Mouse (Mus musculus): ENCODE data around the gene Gvin1.
"Not testable (repeated sequence)": the region's sequence is repeated elsewhere in the genome, so short reads cannot be mapped to it uniquely, and the experiment has no call there.

The Gvin1 gene

DNA sequence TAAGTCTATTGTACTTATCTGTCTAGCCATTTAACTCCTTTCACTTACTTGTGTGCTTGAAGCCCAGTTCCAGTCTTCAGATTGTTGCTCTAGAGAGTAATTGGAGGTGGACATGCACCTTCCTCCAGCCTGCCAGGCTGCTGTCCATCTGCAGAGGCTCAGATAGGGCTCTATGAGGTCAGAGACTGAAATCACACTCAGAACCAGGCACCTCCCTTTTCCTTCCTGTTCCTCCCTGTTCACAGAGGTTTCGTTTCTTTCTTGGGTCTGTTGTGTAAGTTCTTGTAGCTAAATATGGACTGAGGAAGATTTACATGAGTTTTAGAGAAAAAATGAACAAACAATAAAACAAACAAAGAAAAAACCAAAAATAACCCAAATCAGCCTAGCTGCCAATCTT lies at the start of gene Gvin1:
TSS of gene Gvin1 (minus strand) at position 150 of the 400 bp plus-strand sequence.
- ATAC-seq (ENCODE audit: low TSS enrichment) = peak; percentile 47; the same call in 1 of the 2 replicates

- no peak for ATAC-seq (ENCODE audit: low TSS enrichment)
Observed at GRCm38 (mm10) chr7:106251844-106252517, 36.9 kb upstream of the Gvin1 start.

GRCm38 (mm10) chr7:106248922-106249321 lies 33.8 kb upstream of the Gvin1 start:
- ATAC-seq (ENCODE audit: low TSS enrichment) = peak; percentile 20; the same call in 1 of the 2 replicates

DNA sequence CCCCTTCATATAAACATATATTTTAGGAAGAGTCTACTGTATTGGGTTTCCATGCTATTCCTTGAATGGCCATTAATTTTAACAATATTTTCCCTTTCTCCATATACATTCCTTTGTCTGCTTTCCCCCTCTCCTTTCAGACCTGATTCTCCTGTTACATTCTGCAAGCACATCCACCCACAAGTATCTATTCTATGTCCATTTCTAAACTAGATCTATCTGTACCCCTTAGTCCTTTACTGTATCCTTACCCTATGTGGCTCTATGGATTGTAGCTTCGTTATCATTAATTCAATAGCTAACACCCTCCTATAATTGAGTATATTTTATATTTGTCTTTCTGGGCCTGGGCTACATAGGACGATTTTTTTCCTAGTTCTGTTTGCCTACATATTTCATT lies 33.1 kb upstream of the Gvin1 start:
- ATAC-seq (ENCODE audit: low TSS enrichment) = peak; percentile 72; the same call in 1 of the 2 replicates

- ATAC-seq (ENCODE audit: low TSS enrichment) = no peak
Observed at GRCm38 (mm10) chr7:106245601-106246000, 30.5 kb upstream of the Gvin1 start.

GRCm38 (mm10) chr7:106240484-106241275 lies 25.6 kb upstream of the Gvin1 start:
- ATAC-seq (ENCODE audit: low TSS enrichment) = not testable (repeated sequence)

GRCm38 (mm10) chr7:106237192-106237465 lies 22.0 kb upstream of the Gvin1 start:
- ATAC-seq (ENCODE audit: low TSS enrichment) = no peak

GRCm38 (mm10) chr7:106236327-106237191 lies 21.4 kb upstream of the Gvin1 start:
- ATAC-seq (ENCODE audit: low TSS enrichment) = no peak

DNA sequence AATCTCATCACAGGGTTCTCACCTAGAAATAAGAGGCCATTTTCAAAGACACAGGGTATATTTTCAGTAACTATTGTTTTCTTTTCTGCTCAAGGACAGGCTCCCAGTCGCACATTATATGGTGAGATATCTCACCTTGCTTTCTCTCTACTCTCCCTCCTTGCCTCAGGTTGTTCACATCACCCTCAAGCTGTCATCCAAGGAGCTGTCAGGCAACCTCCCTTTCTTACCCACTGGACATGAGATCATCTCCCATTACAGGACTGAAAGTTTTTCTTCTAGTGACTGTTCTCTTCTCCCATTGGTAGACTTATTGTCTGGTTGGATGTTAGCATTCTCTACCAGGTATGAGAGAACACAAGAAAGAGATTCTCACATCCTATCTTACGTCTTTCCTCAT lies 20.5 kb upstream of the Gvin1 start:
- no peak for ATAC-seq (ENCODE audit: low TSS enrichment)

DNA sequence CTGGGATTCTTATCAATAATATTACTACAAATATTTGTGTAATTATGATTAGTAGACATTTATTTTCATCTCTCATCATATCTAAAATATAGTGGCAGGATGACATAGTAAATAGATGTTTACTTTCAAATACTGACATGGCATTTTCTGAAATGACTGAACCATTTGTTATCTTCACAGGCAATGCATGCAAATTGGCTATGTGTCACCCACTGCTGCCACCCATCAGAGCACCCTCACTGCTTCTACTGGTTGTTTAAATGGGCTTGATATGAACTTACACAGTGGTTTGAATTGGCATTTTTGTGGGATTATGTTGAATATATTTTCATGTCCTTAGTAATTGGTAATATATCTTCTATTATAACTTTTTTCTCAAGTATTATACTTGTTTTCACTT lies 784 bp upstream of the Gvin1 start:
- not testable (repeated sequence) for ATAC-seq (ENCODE audit: low TSS enrichment)

DNA sequence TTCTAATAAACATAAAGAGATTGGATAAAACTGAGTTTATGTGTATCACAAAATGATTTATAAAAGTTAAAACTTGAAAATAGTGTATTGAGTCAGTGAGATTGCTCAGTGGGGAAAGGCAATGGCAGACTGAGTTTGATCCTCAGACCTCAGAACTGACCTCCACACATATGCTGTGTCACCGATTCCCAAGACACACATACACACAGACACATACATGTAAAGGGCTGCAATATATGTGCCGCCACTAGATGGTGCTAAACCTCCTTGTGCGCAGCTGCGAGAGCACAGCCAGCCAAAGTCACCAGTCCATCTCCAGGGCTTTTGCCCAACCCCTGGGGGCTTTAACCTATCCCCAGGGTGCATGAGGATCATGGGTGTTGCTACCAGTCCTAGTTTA lies 1.4 kb downstream of the Gvin1 start:
- ATAC-seq (ENCODE audit: low TSS enrichment) = not testable (repeated sequence)

DNA sequence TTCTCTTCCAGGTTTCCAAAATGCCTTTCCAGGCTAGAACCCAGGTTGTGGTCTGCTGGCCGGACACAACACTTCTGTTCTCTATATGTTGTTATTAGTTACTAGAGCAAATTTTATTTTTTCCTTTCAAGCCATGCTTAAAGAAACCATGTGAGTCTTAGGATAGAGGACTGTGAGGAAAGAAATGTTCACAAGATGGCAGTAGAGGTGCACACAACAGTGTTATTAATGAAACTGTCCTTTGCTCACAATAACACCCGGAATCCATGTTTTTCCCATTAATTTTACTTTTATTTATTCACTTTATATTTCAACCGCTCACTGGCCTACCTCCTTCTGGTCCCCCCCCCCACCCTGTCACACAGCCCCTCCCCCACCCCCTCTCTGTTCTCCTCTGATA lies 8.5 kb downstream of the Gvin1 start:
- ATAC-seq (ENCODE audit: low TSS enrichment) = not testable (repeated sequence)

GRCm38 (mm10) chr7:106177065-106177464 lies 38.1 kb downstream of the Gvin1 start:
- ATAC-seq (ENCODE audit: low TSS enrichment) = not testable (repeated sequence)

DNA sequence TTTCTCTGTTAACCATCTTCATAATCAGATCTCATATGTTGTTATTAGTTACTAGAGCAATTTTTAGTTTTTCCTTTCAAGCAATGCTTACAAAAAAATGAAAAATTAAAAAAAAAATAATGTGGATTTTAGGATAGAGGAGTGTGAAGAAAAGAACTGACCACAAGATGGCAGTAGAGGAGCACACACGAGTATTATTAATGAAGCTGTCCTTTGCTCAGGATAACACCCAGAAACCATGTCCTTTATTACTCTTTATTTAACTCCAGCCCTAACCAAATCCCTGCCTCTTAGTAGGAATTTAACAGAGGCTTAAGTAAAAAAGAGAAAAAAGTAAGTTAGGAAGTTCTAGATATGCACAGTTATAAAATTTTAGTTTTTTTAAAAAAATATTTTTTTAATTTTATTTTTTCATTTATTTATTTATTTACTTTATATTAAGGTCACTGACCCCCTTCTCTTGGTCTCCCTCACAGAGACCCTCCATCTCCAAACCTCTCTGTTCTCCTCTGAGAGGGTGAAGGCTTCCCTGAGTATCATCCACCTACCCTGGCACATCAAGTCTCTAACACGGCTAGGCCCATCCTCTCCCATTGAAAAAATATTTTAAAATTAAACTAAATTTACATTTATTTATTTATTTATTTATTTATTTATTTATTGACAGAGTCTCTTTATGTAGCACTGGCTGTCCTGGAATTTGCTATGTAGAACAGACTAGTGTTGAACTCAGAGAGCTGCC lies 69.9 kb downstream of the Gvin1 start:
- not testable (repeated sequence) for ATAC-seq (ENCODE audit: low TSS enrichment)

DNA sequence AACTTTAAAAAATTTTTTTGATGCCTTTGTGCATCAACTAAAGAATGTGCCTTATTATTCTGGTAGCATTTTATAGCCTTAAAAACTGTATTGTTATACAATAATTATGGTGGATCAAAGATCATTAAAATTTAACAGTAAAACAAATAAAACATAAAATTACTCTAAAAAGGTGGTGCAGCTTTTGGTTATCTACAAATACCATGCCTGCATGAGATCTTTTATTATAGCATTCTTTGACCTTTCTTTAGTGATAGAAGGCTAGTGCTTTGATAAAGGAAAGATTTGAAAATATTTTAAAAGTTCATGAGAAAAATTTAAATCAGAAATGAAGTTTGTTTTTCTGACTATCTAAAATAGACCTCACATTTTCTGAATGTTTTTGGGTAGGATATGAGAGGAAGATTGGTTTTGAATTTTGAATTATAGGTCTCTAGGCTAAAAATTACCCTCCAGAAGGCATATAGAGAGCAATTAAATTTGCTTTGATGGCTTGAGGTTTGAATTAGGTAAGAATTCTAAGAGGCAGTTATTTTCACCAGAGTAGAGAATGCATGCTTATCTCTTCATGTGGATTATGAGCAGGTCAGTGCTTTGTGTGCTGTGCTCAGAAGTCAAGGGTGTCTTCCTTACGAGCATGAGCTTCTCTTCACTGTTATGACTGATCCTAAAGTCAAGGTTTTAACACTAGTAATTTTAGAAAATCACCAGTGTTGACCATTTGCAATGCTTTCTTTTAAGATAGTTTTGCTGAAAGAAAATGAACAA lies 73.8 kb downstream of the Gvin1 start:
- ATAC-seq (ENCODE audit: low TSS enrichment) = not testable (repeated sequence)

- not testable (repeated sequence) for ATAC-seq (ENCODE audit: low TSS enrichment)
Observed at GRCm38 (mm10) chr7:106117090-106117948, 97.8 kb downstream of the Gvin1 start.

All from frontal cortex, adult (tissue).